Mouse (Mus musculus) forebrain, embryonic 12.5 days (tissue): ENCODE measurements around the gene Ltbp2. TPM values are rescaled to one million over a fixed set of nuclear protein-coding genes. Genes with fewer than 3 reads are reported as not detected.

ENCODE experiments used
- ATAC-seq: fragments of 200-750 bp; cut with Nextera tagmentation; 2 replicates; pipeline ENCODE4 v1.8.0; 2017; ENCODE audit warnings: moderate TSS enrichment; ENCODE audit not compliant: low FRiP score
- H3K27ac ChIP-seq: fragments of 300-500 bp; sonication (generic); 2 replicates; pipeline ENCODE4 v1.5.1; 2016; ENCODE audit warnings: mild to moderate bottlenecking
- H3K27me3 ChIP-seq: fragments of 300-500 bp; sonication (generic); 2 replicates; pipeline ENCODE4 v1.6.1; 2016; ENCODE audit warnings: mild to moderate bottlenecking
- H3K36me3 ChIP-seq: fragments of 300-500 bp; sonication (generic); replicated peaks from 2 replicates; pipeline ENCODE4 v1.6.1; 2016; ENCODE audit warnings: mild to moderate bottlenecking
- H3K4me1 ChIP-seq: fragments of 300-500 bp; sonication (generic); 2 replicates; pipeline ENCODE4 v1.6.1; 2016
- H3K4me2 ChIP-seq: fragments of 300-500 bp; sonication (generic); 2 replicates; pipeline ENCODE4 v1.6.1; 2016; ENCODE audit warnings: mild to moderate bottlenecking, moderate library complexity
- H3K4me3 ChIP-seq: fragments of 300-500 bp; sonication (generic); replicated peaks from 2 replicates; pipeline ENCODE4 v1.5.1; 2016; ENCODE audit warnings: mild to moderate bottlenecking
- H3K9ac ChIP-seq: fragments of 300-500 bp; sonication (generic); 2 replicates; pipeline ENCODE4 v1.6.1; 2016; ENCODE audit warnings: mild to moderate bottlenecking
- H3K9me3 ChIP-seq: fragments of 300-500 bp; sonication (generic); 2 replicates; pipeline ENCODE4 v1.6.1; 2016
- WGBS: fragments of 180-500 bp; shearing (Covaris S2); methylation state at CpG from one replicate; pipeline ENCODE4 v1.1.7; 2016; 5-methylcytosine and 5-hydroxymethylcytosine counted together
- polyA plus RNA-seq: library from polyadenylated mRNA; unstranded; fragments of >200 nt; fragmentation: Nextera tagmentation; extraction: Ambion mirVana; gene quantifications from 2 replicates; pipeline ENCODE4 v1.2.1, GENCODE M21; 2016

The Ltbp2 gene
- polyA plus RNA-seq, 1 experiment from 2014 or later = 0.19 TPM

DNA sequence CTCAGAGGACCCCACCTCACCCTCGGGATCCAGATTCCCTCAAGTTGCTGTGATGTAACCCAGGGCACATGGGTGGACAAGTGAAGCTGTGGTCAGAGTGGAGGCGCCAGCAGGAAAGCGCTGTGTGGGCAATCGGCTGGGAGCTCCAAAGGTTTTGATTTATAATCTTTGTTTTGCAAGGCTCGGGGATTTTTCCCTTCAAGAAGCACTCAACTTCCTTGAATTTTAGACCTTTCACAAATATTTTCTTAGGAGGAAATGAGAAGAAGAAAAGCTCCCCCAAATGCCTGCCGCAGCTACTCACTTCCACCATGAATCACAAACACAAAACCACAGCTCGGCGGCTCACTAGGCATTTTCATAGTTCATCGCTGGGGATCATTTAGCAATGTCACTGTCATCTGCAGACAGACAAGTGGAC, 29.7 kb downstream of the Ltbp2 start:
- ATAC-seq = no peak
- 77% methylated on average over 9 of the region's 9 CpGs for WGBS

DNA sequence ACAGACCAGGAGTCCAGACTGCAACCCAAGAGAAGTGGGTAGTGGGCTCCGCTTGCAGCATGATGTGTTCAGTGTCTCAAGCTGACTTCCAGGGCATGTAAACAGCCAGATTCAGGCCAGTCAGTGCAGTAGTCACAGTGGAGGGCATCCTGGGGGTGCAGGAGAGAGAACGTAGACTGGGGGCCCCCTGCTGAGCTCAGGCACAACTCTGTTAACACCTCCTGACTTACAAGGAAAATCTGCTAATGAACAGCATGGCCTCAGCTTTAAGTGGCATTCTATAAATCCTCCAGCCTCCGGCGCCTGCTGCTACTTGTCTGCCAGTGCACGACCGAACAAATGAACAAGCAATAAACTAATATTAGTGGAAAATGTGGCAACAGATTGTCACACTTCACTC, 33.6 kb downstream of the Ltbp2 start:
- Histone ChIP-seq H3K4me3 (no peak overlapping the region), H3K9ac (no peak overlapping the region), H3K4me1 (no peaks in the 10 kb centered on the region), H3K27me3 (no peaks in the 10 kb centered on the region), H3K4me2 (no peak overlapping the region), H3K36me3 (no peaks in the 10 kb centered on the region), H3K9me3 (no peaks in the 10 kb centered on the region), H3K27ac (no peak overlapping the region)
- 48% methylated on average over 6 of the region's 6 CpGs for WGBS
- no peak for ATAC-seq

More for the DNA sequence above, 29.7 kb downstream of the Ltbp2 start:
- Histone ChIP-seq H3K4me2 (no peak overlapping the region), H3K4me1 (no peaks in the 10 kb centered on the region), H3K4me3 (no peak overlapping the region), H3K27me3 (no peaks in the 10 kb centered on the region), H3K27ac (no peak overlapping the region), H3K36me3 (no peaks in the 10 kb centered on the region), H3K9me3 (no peaks in the 10 kb centered on the region), H3K9ac (no peak overlapping the region)

DNA sequence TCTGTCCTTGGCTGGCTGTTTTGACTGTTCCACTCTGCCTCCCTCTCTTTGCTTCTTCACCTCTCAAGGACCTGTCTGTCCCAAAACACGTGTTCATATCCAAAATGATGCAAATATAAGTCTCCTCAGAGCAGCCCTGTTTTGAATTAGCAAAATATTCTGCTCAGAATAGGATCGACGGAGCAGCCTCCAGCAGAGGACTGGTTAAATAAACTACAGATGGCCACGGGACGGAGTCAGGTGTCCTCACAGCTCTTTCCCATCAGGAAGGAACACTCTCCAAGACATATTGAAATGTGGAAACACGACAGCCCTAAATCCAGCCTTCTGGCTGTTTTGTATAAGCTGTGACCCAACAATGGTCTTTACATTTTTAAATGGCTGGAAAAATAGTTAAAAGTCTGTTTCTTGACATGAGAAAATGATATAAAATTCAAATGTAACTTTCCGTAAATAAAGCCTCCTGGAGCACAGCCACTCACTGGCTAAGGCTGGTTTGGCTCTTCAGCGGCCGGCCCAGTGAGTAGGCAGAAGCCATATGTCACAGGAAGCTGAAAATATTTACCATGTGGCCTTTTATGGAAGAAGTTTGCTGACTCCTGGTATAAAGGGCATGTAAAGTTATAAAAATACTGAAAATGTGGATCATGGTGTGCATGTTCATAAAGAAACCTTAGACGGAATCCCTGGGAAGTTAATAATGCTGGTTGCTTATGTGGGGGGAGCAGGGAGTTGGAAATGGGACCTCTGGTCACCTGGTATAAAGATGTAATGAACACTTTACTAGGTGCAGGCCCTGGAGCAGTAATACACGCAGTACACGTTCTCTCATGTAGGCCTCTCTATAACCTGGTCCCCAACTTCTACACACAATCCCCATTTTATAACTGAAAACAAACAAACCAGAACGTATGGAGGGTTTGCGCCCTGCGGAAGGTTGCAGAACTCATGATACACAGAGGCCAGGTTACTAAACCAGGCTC, 34.9 kb downstream of the Ltbp2 start:
- Histone ChIP-seq H3K4me2 (no peak overlapping the region), H3K36me3 (no peaks in the 10 kb centered on the region), H3K9ac (no peak overlapping the region), H3K4me3 (no peak overlapping the region), H3K4me1 (no peaks in the 10 kb centered on the region), H3K9me3 (no peaks in the 10 kb centered on the region), H3K27ac (no peak overlapping the region), H3K27me3 (no peaks in the 10 kb centered on the region)
- 85% methylated on average over 15 of the region's 15 CpGs for WGBS
- no peak for ATAC-seq

DNA sequence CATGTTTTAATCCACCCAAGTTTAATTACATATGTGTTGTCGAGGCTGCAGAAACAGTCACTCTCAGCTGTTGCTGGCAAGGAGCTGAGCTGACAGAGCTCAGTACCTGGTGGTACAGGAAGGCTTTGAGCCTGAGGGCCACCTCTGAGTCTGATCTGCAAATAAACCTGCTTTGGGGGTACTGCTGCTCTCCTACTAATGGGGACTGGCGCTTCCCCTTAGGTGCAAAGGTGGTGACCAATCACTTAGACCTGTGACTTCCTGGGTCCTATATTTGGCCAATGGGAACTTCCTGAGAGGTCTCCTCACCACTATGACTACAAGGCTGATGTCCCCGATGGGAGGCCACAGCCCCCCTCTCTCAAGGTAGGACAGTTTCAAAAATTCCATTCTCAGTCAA, 35.6 kb downstream of the Ltbp2 start:
- 79% methylated on average over 3 of the region's 3 CpGs for WGBS
- Histone ChIP-seq H3K9me3 (no peaks in the 10 kb centered on the region), H3K4me2 (no peak overlapping the region), H3K27ac (peak overlapping the region; percentile 9; the same call in 1 of the 2 replicates), H3K36me3 (no peaks in the 10 kb centered on the region), H3K4me3 (no peak overlapping the region), H3K27me3 (no peaks in the 10 kb centered on the region), H3K9ac (no peak overlapping the region), H3K4me1 (no peaks in the 10 kb centered on the region)
- ATAC-seq = no peak

DNA sequence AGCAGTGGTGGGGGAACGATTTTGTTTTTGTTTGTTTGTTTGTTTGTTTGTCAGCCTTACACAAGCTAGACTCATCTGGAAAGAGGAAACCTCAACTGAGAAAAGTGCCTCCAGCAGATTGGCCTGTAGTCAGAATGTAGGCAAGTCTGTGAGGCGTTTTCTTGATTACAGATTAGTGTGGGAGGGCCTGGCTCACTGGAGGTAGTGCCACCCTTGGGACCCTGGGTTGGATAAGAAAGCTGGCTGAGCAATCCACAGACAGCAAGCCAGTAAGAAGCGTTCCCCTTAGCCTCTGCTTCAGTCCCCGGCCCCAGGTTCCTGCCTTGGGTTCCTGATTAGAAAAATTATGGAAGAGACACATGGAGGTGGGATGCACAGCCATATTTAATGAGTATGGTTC, 36.4 kb downstream of the Ltbp2 start:
- Histone ChIP-seq H3K4me3 (no peak overlapping the region), H3K36me3 (no peaks in the 10 kb centered on the region)
- 80% methylated on average over 4 of the region's 4 CpGs for WGBS

DNA sequence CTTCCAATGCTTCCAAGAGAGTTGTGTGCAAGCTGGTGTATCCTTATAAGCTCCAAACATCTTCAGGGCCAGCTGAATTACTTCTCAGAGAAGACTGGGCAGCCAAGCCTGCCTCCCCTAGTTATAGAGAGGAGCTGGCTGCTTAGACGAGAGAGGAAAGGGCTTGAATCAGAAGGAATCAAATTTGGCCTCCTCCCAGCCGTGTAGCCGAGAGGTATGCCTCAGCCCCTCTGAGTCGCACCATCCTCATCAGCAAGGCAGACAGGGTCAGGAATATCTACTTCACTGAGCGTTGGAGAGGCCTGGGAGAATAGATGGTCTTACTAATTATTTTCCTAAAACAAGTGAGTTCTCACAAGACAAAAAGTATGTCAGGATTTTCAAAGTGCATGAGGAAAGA, 40.7 kb downstream of the Ltbp2 start:
- Histone ChIP-seq H3K4me1 (no peaks in the 10 kb centered on the region), H3K9me3 (no peaks in the 10 kb centered on the region), H3K36me3 (no peaks in the 10 kb centered on the region), H3K27ac (no peak overlapping the region), H3K27me3 (no peaks in the 10 kb centered on the region), H3K4me3 (no peak overlapping the region), H3K9ac (no peak overlapping the region), H3K4me2 (no peak overlapping the region)
- no peak for ATAC-seq
- 84% methylated on average over 5 of the region's 5 CpGs for WGBS

More for the DNA sequence above, 36.4 kb downstream of the Ltbp2 start:
- no peak overlapping the region for H3K9ac ChIP-seq
- no peaks in the 10 kb centered on the region for H3K9me3 ChIP-seq
- no peak overlapping the region for H3K4me2 ChIP-seq
- no peaks in the 10 kb centered on the region for H3K27me3 ChIP-seq
- no peak overlapping the region for H3K27ac ChIP-seq
- no peak for ATAC-seq
- H3K4me1 ChIP-seq = no peaks in the 10 kb centered on the region

DNA sequence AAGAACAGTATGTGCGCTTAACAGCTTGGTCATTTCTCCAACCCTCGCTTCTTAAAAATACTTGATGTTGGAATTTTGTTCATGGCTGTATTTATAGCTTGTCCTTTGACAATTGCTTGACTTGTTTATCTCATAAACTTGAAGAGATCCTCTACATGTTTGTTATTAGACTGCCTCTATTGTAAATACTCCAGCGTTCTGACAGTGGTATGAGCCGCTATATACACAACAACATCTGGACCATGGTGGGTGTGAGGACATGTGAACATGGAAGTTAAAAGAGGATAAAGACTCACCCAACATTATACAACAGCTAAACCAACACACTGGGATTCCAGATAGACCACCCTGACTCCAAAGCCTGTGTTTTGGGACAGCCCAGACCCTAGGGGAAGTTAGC, 41.6 kb downstream of the Ltbp2 start:
- H3K27me3 ChIP-seq = no peaks in the 10 kb centered on the region
- H3K36me3 ChIP-seq = no peaks in the 10 kb centered on the region
- WGBS = 89% methylated on average over 4 of the region's 4 CpGs
- no peak overlapping the region for H3K9ac ChIP-seq
- no peak overlapping the region for H3K4me2 ChIP-seq
- ATAC-seq = no peak
- H3K27ac ChIP-seq = no peak overlapping the region
- H3K4me3 ChIP-seq = no peak overlapping the region
- H3K4me1 ChIP-seq = no peaks in the 10 kb centered on the region
- no peaks in the 10 kb centered on the region for H3K9me3 ChIP-seq

DNA sequence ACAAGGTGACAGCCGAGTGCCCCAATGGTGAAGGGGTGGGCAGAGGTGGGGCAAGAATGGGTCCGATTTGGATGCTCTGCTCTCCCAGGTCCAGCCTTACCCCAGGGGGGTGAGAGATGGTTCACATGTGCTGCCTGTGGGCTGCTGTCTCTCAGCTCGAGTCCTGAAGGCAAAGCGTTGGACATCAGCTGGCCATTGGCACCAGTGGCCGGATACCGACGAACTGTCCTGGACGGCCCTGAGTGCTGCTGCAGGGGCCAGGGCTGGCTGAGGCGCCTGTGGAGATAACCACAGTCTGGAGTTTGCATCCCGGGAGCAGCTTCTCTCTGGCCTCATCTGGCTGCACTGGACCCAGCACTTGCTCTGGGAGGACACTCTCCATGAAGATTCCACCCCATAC, 44.7 kb downstream of the Ltbp2 start:
- Histone ChIP-seq H3K9me3 (no peaks in the 10 kb centered on the region), H3K4me2 (no peak overlapping the region), H3K27me3 (no peaks in the 10 kb centered on the region), H3K4me1 (no peaks in the 10 kb centered on the region), H3K36me3 (no peaks in the 10 kb centered on the region), H3K9ac (no peak overlapping the region), H3K4me3 (no peak overlapping the region), H3K27ac (no peak overlapping the region)
- no peak for ATAC-seq
- WGBS = 88% methylated on average over 10 of the region's 10 CpGs

DNA sequence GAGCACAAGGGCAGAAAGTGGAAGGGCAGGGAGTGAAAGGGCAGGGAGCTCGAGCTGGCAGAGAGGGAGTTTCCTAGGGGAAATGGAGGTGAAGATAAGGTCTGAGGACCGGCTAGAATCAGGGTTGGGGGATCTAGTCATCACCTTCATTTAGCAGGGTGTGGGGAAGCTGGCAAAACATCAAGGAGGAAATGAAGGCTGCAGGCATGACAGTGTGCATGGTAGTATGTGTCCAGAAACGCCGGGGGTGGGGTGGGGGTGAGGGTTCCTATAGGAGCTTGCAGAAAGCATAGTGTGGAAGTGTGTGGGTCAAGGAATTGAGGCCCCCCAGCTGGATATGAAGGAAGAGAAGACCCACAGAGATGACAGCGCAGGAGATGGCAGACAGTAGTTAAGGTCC, 45.2 kb downstream of the Ltbp2 start:
- Histone ChIP-seq H3K9me3 (no peaks in the 10 kb centered on the region), H3K36me3 (no peaks in the 10 kb centered on the region), H3K4me3 (no peak overlapping the region), H3K27ac (no peak overlapping the region), H3K4me2 (no peak overlapping the region), H3K27me3 (no peaks in the 10 kb centered on the region), H3K9ac (no peak overlapping the region), H3K4me1 (no peaks in the 10 kb centered on the region)
- 75% methylated on average over 5 of the region's 5 CpGs for WGBS
- ATAC-seq = no peak

DNA sequence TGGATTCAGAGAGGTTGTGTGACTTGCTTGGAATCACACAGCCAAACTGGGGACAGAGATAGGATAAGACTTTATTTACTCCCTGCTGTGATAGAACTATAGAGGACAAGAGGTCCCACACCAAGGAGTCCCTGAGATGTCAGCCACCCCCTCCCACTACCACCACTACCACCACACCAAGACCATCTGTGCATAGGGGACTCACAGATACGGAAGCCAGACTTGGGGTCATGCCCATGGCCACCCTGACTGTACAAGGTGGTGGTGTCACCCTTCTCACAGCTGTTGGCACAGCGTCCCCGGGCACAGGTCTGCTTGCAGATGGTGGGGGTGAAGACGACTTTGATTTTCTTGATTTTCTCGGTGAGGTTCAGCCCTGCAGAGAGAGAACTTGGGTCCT, 45.9 kb downstream of the Ltbp2 start:
- WGBS = 93% methylated on average over 5 of the region's 5 CpGs
- H3K36me3 ChIP-seq = no peaks in the 10 kb centered on the region
- no peak overlapping the region for H3K9ac ChIP-seq
- H3K4me3 ChIP-seq = no peak overlapping the region
- H3K9me3 ChIP-seq = no peaks in the 10 kb centered on the region
- H3K27ac ChIP-seq = no peak overlapping the region
- no peaks in the 10 kb centered on the region for H3K4me1 ChIP-seq
- no peaks in the 10 kb centered on the region for H3K27me3 ChIP-seq
- ATAC-seq = no peak
- no peak overlapping the region for H3K4me2 ChIP-seq

DNA sequence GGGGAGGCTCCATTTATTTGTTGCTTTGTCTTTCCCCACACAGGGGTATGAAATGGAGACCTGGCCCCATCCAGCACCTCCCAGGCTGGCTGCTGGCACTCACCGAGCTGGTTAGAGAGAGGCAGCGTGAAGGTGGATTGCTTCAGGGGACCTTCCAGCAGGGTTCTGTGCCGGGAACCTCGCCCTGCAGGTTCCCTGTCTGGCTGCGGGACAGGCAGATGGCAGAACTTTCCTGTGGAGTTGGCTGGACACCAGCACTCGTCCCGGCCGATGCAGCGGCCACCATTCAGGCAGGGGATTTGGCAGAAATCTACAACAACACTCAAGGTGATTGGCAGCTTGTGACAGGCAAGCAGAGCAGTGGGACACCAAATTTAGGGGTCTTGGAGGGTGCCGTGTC, 46.4 kb downstream of the Ltbp2 start:
- Histone ChIP-seq H3K36me3 (no peaks in the 10 kb centered on the region), H3K4me3 (no peak overlapping the region), H3K9me3 (no peaks in the 10 kb centered on the region), H3K4me1 (no peaks in the 10 kb centered on the region), H3K27me3 (no peaks in the 10 kb centered on the region), H3K4me2 (no peak overlapping the region), H3K9ac (no peak overlapping the region), H3K27ac (no peak overlapping the region)
- no peak for ATAC-seq
- 81% methylated on average over 10 of the region's 10 CpGs for WGBS

DNA sequence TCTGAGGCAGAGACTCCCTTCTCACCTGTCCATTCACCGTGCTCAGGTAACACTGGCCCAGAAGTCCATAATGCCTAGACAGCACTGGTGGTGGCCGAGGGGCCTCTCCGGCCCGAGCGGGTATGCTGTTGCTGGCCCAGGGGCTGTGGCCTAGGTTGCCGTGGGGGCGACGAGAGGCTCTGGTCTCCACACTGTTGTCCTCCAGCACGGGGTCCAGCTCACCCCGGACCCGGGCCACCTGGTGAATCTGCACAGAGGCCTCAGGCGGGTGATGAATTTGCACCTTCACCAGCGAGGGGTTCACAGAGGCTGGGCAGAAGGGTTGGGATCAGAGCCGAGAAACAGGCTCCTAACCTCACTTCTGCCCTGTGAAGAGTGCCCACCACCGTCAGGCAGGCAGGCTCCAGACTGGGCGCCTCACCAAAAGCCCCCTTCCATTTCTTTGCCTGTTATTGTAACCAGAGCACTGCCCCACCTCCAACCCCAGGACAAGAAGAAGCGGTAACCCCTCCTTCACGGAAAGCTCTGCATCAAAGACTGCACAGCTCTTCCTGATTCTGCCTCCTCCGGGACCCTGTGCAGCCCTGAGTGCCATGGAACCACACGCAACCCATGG, 47.1 kb downstream of the Ltbp2 start:
- Histone ChIP-seq H3K27me3 (no peaks in the 10 kb centered on the region), H3K36me3 (no peaks in the 10 kb centered on the region), H3K4me1 (no peaks in the 10 kb centered on the region), H3K9ac (no peak overlapping the region), H3K4me2 (no peak overlapping the region), H3K27ac (no peak overlapping the region), H3K4me3 (no peak overlapping the region), H3K9me3 (no peaks in the 10 kb centered on the region)
- no peak for ATAC-seq
- 85% methylated on average over 20 of the region's 20 CpGs for WGBS
